Mouse (Mus musculus) frontal cortex, postnatal 36 days (tissue): Measurements from ENCODE around the gene Nt5c.
"Not testable (repeated sequence)": the region's sequence is repeated elsewhere in the genome, so short reads cannot be mapped to it uniquely, and the experiment has no call there.

Experiments
- DNase-seq, 2 experiments: peaks; one replicate each; pipeline ENCODE4 v3.0.0; 2022; ENCODE audit warnings: low spot score in 2 of 2

Nt5c gene

GRCm38 (mm10) chr11:115467217-115467618, 24.4 kb downstream of the Nt5c start:
- no peak for DNase-seq

- no peak for DNase-seq
Measured at GRCm38 (mm10) chr11:115464851-115465250, 26.8 kb downstream of the Nt5c start.

- DNase-seq: no peak
Measured at GRCm38 (mm10) chr11:115463397-115463796, 28.3 kb downstream of the Nt5c start.

GRCm38 (mm10) chr11:115462243-115462891, 29.3 kb downstream of the Nt5c start, which contains the start of gene Slc16a5:
Slc16a5 (plus strand) TSS chr11:115462474.
- DNase-seq: no peak

GRCm38 (mm10) chr11:115461846-115462242, 29.8 kb downstream of the Nt5c start:
- DNase-seq: no peak

- no peak for DNase-seq
Measured at GRCm38 (mm10) chr11:115460976-115461375, 30.7 kb downstream of the Nt5c start.

- no peak for DNase-seq
Measured at GRCm38 (mm10) chr11:115457405-115457804, 34.3 kb downstream of the Nt5c start.

GRCm38 (mm10) chr11:115456182-115456581, 35.5 kb downstream of the Nt5c start:
- DNase-seq: no peak

- DNase-seq: no peak
Measured at GRCm38 (mm10) chr11:115455619-115456018, 36.0 kb downstream of the Nt5c start.

- DNase-seq: not testable (repeated sequence)
Measured at GRCm38 (mm10) chr11:115454822-115455221, 36.8 kb downstream of the Nt5c start.

GRCm38 (mm10) chr11:115453306-115453705, 38.4 kb downstream of the Nt5c start:
- DNase-seq: no peak

GRCm38 (mm10) chr11:115452281-115452860, 39.3 kb downstream of the Nt5c start:
- no peak for DNase-seq

GRCm38 (mm10) chr11:115451781-115452241, 39.9 kb downstream of the Nt5c start:
- no peak for DNase-seq

GRCm38 (mm10) chr11:115450176-115450575, 41.5 kb downstream of the Nt5c start:
- no peak for DNase-seq

GRCm38 (mm10) chr11:115448998-115449397, 42.7 kb downstream of the Nt5c start:
- DNase-seq: no peak

GRCm38 (mm10) chr11:115448075-115448474, 43.6 kb downstream of the Nt5c start:
- no peak for DNase-seq

- no peak for DNase-seq
Measured at GRCm38 (mm10) chr11:115447321-115447885, 44.3 kb downstream of the Nt5c start.

- DNase-seq: no peak
Measured at GRCm38 (mm10) chr11:115446906-115447305, 44.8 kb downstream of the Nt5c start.

GRCm38 (mm10) chr11:115441417-115441816, 50.2 kb downstream of the Nt5c start:
- no peak for DNase-seq
